ENCODE assay signal across 15 mouse cellular contexts in genomic region chr16:56670941-56671340, GRCm38 (mm10). TPM values are rescaled to one million over a fixed set of nuclear protein-coding genes. Genes with fewer than 3 reads are reported as not detected.
A peak's percentile ranks its signal among the peaks of the same experiment; 100 is the strongest.
DNase-seq lines count a peak whose midpoint lies in the region.
"Had no signal": no experiment of that assay in that cellular context is flagged by ENCODE, and none has a peak within 500 bp of the region (broad histone marks: within the 10 kb centered on the region; RNA-seq: fewer than 3 reads in every experiment).

No protein-coding gene starts in this region.

- peak; percentile 12 for DNase-seq in adrenal gland, postnatal 14 days
- no peak for DNase-seq in adrenal gland, postnatal 4 days (ENCODE audit: low spot score in 2 of 2)
- peak; percentile 13 to 24 for DNase-seq in heart, adult 9 months (ENCODE audit: low spot score in 2 of 2)
- no peak for DNase-seq in heart, postnatal 36 days
- peak; percentile 10 for DNase-seq in NIH3T3 (ENCODE audit: low read depth)
- peak; percentile 58 for DNase-seq in gastrocnemius, postnatal 25 days
- DNase-seq in left cerebral cortex, adult 11 months (ENCODE audit: low spot score) = no peak
- DNase-seq in layer of hippocampus, postnatal 14 days (ENCODE audit: low spot score in 2 of 2) = no peak
- DNase-seq: cerebellum, adult 11-12 months; cerebellum, postnatal 10 days; heart, adult 11 months; kidney, adult 2 months; kidney, postnatal 10 days; liver, embryonic 13.5 days; spleen, adult 18-20 months had no signal

- intact Hi-C loops in heart, postnatal 36 days (cut with DNase I) = loop anchor here (10.0 kb wide), 1 partner anchor 486 kb away; no protein-coding TSS in a partner anchor

RNA-seq across cellular contexts. Expression of gene Tfg, which starts 46.3 kb away (rescaled TPM):
- 67.6 and 73.2 TPM in 2 replicates for total RNA-seq in adrenal gland, postnatal 14 days (2021)
- total RNA-seq in adrenal gland, postnatal 4 days (2021) = 10 to 100 TPM; 71.2 to 78.4 TPM
- 10 to 100 TPM; 46.7 to 48.7 TPM for total RNA-seq in heart, postnatal 36 days (2021)
- 10 to 100 TPM; 43.6 to 44.2 TPM for total RNA-seq in gastrocnemius, postnatal 25 days (2021)
- 10 to 100 TPM; 68.8 to 71.6 TPM for total RNA-seq in layer of hippocampus, postnatal 14 days (2021)

Comparison
In these comparisons a context has a peak if more than half of its experiments do, and no peak if none do; other contexts are left out.
1. DNase-seq: peak in adrenal gland, postnatal 14 days (single experiment), heart, adult 9 months (2 of 2), NIH3T3 (single experiment) and gastrocnemius, postnatal 25 days (single experiment); none in adrenal gland, postnatal 4 days (0 of 2), heart, postnatal 36 days (0 of 2), left cerebral cortex, adult 11 months (single experiment) and layer of hippocampus, postnatal 14 days (0 of 2).